Mouse (Mus musculus) E14TG2a.4 (cell line): ENCODE measurements around the gene Emg1.

Experiments used
- CTCF ChIP-seq: conservative IDR thresholded peaks from 2 replicates; pipeline ENCODE4 v1.5.1; 2014; ENCODE audit warnings: low read length
- POU5F1 ChIP-seq: IDR thresholded peaks from 2 replicates; pipeline ENCODE4 v1.6.1; 2014; ENCODE audit warnings: low read length, borderline replicate concordance

DNA sequence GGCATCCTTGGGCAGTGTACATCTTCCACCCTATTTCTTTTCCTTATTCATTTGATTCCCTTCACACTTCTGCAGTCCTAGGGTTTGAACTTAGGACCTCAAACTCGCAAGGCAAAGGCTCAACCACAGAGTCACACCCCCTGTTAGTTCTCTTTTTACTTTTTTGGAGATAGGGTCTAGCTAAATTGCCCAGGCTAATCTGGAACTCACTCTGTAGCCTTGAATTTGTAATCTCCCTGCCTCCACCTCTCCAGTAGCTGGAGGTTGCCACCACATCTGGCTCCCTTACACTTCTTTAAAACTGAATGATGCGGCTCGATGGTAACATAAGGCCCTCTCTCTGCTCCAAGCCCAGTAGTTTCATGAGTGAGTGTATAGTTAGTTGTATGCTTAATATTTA lies 22.4 kb upstream of the Emg1 start:
- TF ChIP-seq CTCF (no peak), POU5F1 (no peak)
